Mouse (Mus musculus) thymus, adult 18-20 months (tissue): ENCODE data around the gene Snrnp25.

Experiments used
- DNase-seq, 2 experiments: peaks; one replicate each; pipeline ENCODE4 v3.0.0; 2022; ENCODE audit warnings: mixed read lengths in 2 of 2

The Snrnp25 gene

DNA sequence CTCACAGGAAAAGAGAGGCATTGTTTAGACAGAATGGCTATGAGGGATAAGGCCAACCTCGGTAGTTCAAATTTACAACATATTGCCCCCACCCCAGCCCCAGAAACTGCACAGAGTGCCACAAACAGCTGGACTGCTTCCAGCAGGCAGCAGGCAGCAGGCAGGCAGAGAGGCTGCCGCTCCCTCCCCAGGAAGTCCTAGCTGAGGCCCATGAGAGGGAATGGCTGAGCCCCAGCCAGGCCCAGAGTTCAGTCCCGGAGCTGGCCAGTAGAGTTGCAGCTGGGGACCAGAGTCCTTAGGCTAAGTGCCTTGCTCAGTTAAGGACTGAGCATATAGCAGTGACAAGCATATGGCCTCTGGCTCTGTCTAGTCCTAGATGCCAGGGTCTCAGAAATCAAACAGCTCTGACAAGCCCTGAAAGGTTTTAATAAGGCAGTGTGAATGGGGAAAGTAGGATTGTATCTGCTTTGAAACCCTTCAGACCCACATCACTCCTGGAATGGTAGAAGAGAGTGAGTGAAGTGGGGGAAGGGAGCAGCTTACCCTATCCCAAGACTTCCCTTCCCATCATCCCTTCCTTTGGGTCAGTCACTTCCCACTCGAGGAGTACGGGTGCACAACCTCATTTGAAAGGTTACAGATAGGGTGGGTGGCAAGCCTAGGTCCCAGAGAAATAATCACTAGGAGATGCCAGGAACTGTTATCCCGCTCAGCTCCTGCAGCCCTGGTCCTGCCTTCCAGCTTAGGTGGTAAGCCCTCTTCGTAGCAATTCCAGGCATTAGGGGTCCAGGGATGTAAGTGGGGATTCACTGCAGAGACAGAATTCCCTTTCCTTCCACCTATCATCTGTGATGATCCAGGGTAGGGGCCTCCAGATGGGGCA, 20.2 kb downstream of the Snrnp25 start:
- no peak for DNase-seq

DNA sequence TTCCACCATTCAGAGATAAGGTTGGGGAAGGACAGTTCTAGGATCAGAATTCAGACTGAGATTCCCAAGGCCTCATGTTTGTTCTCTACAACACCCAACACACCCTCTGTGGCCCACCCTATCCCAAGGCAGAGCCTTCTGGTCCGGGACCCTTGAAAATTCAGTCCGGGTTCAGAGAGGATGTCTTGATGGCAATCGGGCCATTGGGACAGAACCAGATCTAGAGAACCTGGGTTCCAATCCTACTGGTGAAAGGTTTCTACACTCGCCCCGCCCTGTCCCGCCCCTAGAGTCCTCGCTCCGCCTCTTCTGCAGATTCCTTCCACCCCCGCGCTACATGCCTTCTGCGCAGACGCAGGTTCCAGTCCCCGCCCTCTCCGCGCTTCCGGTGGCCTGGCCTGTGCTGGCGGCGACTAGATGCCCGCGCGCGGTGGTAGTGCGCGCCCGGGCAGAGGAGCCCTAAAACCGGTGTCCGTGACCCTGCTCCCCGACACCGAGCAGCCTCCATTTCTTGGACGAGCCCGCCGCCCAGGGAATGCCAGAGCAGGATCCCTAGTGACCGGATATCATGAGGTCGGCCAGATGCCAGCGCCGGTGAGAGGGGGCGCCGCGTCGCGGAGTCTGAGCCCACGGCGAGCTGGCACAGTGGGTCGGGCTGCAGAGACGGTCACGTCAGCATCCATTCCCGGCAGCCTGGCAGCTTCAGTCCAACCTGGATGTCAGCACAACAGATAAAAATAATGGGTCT, 21.1 kb downstream of the Snrnp25 start, which contains the start of gene Mpg:
Gene Mpg (plus strand): TSS at position 382 of the 748 bp plus-strand sequence.
- peak; percentile 76 to 78 for DNase-seq

DNA sequence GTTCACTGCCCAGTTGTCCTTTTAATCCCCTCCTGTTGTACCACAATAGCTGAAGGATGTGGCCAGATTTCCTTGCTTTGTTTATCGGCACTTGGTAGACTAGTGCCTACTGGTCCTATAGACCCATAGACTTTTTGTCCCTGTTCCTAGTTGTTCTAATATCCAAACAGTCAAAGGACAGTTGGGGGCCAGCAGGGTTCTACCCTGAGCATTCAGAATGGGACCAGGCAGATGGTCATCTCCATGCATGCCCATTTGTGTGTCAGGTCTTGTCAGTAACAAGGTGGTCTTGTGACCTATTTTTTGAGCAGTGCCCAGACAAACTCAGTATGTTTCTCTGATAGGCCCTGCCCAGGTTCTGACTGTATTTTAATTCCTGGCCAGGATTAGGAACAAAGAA, 21.8 kb downstream of the Snrnp25 start:
- DNase-seq, result no peak

DNA sequence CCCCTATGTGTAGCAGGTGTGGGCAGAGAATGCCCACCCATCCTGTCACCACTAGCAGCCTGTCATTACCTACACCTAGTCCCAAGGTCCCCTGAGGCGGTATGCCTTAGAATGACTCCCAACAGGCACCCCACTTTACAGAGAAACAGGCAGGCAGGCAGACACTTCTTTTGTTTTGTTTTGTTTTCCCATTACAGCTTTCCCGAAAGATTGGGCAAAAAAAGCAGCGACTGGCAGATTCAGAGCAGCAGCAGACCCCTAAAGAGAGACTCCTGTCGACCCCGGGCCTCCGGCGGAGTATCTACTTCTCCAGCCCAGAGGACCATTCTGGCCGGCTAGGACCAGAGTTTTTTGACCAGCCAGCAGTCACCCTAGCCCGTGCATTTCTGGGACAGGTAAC, 22.3 kb downstream of the Snrnp25 start:
- DNase-seq, result no peak

DNA sequence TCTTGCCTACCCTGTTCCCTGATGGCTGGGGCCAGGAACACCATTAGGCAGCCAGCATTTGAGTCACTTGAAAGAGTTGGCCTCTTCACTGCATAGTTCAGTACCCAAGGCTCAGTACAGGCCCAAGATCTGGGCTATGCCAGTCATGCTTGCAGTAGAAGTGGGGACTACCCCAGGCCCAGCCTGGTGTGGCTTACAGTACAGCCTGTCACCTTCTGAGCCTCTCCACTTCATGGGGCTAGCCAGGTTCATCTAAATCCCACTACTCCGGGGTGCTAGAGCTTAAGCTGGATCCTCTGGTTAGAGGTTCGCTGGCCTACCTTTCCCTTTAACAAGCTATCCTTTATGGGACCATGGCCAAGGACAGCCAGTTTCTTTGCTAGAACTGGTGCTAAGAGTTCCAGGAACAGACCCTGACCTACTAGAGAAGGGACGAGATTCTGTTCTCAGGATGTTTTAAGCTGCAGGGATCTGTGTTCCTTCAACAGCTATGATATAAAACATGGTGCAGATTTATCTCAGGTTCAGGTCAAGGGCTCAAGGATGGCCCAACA, 23.2 kb downstream of the Snrnp25 start:
- DNase-seq, result no peak

DNA sequence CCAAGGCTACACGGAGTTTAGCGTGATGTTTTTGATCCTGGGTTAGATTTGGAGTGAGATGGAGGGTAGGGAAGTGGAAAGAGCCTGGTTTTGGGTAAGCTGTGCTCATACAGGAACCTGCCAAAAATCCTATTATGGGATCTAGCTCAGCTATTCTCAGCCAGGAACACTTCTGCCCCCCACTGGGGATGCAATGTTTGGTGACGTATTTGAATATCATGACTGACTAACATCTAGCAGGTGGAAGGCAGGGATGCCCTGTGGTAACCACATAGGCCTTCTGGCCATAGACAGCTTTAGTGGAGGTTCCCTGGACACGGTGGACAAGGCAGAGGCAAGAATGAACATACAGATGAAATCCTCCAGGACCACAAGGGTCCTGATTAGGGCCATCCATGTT, 25.0 kb downstream of the Snrnp25 start:
- DNase-seq, result no peak

DNA sequence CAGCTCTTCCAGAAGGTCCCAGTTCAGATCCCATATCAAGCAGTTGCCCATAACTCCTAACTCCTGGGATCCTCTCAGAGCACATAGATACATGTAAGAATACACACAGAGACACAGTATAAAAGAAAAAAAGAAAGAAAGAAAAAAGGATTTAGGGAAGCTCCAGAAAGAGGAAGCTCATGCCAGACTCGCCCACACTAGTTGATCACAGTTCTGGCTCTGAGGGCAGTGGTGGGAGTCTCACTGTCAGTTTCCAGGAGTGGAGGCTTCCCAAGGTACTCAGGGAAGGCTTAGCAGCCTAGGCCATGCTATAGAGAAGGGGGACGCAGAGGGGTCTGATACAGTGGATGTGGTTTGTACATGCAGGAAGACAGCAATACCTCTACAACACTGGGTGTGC, 25.9 kb downstream of the Snrnp25 start:
- DNase-seq, result no peak

DNA sequence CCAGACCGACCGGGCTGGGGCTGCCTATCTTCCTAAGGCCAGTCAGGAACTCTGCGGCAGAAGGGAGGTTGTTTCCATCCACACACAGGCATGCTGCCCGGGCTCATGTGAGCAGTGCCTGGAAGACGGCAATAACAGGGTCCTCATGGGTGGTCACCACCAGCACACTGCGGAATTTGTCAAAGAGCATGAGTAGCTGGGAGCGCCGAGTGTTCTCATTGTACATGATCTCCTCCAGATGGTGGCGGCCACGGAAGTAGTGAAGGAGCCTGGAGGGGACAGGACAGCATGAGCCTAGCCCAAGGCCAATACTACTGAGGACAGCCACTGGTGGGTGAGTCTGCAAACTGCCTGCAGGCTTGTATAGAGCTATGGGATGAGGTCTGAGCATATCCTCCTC, 27.6 kb downstream of the Snrnp25 start:
- DNase-seq, result no peak

DNA sequence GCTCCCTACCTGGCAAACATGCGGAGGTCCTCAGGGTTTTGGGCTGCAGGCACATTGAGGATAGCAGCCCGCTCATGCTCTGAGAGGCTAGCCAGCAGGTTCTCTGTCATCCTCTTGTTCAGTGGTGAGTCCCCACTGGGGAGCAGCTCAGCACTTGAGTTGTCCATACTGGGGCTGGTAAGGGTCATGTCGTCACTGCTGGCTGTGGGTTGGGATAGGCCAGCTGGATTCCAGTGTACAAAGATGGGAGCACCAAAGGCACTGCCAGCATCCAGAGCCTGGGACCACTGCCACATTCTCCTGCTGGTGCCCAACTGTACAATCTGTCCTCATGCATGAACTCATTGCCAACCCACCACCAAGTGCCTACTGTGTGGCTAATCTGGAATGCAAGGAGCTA, 28.7 kb downstream of the Snrnp25 start:
- no peak for DNase-seq

DNA sequence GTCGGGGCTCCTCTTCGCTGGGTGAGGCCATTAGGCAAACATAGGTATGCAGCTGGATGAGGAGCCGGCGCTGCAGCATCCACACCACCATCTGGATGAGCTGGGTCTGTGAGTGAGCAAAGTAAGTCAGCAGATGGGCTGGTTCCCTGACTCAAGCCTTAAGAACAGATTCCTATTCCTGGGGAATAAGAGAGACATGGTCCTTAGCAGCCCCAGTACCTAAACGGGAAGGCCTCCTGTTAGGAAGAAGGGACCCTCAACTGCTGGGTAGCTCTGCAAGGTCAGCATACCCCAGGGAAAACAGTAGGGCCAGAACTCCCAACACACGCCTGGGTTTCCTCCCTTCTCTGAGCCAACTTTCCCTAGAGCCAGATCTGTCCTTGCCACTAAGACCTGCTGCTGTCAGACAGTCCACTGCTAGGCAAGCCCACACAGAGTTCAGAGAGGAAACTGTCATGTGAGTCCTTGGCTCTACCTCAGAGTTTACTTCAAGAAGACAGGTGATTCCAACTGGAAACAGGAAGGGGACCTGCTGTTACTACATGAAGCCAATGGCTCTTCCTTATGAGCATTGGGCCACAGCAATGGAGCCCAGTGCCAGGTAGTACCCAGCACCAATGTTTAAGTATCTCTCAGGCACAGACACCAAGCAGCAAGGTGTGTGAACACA, 29.7 kb downstream of the Snrnp25 start:
- no peak for DNase-seq

DNA sequence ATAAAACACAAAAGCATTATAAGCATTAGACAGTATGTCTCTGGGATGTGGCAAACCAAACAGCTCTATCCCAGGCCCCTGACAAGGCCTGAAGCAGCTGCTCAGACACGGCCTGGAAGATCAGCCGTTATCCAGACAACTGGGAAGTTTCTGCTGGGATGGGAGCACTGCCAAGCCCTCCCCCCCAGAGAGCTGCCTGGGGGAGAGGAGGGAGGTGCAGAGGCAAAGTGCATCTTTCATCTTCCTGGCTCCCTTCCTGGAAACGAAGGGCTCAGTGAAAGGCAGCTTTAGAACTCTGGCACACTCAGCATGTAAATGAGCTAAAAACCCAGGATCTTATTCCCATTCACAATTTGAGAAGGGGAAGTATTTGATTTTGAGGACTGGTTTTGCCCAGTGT, 30.4 kb downstream of the Snrnp25 start:
- DNase-seq, result no peak

DNA sequence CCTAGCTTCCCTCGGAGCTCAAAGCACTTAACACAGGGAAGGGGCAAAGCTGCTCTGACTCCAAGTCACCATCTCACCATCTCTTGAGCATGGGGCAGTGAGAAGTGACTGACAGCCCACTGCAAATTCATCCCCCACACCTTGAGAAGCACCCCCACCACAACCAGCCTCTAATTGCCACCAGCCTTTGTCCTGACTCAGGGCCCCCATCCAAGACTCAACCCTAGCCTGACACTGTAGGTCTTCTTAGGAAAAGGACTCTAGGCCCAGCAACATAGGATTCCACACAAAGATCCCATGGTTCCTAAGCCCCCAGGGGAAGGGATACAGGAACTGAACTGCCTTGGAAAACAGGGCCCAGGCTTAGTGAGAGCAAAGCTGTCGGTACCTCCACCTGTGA, 30.9 kb downstream of the Snrnp25 start:
- DNase-seq, result no peak

DNA sequence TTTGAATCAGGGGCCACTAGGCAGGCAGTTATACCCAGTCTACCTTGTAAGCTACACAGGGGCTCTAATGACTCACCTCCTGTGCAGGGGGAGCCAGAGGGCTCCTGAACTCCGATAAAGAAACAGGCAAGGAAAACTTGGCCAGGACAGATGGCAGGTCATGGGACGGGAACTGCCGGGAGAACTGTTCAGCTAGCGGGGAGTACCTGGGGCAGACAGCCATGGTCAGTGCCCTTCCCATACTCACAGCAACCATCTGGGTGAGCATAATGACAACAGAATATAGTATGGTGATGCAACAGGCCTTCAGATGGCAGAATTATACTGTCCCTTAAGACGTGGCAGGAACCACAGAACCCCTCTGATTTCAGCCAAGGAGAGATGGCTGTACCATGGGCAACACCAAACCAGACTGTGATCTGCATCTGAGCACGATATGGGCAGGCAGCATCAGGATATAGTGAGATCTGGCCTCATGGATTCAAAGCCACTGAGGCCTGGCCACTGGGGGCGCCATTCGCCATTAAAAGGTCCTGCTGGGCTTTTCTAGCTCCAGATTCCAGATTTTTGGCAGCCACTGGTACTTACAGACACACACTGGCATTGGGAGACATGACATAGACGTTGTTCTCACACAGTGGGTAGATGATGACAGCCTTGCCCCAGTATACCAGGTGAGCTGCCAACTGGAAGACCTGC, 31.6 kb downstream of the Snrnp25 start:
- no peak for DNase-seq

DNA sequence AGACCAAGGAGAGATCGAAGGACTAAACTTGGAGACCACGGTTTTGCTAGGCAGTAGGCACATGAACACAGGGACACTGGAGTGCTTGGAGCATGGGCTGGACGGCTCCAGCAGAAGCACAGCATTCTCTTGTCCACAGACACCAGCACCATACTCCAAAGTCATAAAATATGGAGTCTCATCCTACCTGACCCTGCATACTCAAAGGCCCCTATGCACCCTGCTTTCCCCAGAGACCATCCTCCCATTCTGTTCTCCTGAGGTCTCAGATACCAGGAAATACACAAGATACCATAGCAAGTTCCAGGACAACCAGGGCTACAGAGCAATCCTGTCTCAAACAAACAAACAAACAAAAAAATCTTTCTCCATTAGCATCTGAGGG, 32.2 kb downstream of the Snrnp25 start:
- DNase-seq, result no peak

DNA sequence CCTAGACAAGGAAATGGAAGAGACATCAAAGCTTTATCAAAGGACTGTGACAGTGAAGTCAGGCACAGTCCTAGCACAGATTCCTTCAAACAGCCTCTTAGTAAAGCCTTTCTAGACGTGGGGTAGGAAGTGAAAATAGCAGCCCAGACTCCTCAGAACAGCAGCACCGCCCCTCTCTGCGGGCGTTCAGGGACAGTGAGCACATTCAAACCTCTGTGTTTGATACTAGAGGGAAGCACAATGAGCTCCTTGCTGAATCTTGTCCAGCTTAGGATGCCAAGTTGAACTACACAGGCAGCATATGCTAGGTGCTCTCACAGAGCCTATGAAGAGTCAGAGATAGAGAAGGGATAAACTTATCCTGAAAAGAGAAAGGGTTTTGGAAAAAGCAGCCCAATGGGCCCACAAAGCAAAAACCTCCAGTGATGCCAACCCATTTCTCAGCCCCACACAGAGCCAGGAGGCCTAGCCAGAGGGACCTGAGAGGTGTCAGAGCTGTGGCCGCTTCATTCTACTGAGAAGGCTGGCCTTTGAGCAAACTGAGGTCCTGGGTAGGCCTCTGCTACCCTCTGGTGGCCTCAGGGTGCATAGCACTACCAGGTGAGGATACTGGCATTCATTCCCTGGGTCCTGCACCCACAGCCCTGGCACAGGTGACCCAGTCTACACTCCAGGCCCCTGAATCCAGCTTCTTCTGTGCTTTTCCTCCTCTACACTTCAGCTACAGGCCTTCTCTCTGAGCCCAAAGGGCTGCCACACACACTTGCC, 33.1 kb downstream of the Snrnp25 start:
- DNase-seq, result peak; percentile 40 to 46

DNA sequence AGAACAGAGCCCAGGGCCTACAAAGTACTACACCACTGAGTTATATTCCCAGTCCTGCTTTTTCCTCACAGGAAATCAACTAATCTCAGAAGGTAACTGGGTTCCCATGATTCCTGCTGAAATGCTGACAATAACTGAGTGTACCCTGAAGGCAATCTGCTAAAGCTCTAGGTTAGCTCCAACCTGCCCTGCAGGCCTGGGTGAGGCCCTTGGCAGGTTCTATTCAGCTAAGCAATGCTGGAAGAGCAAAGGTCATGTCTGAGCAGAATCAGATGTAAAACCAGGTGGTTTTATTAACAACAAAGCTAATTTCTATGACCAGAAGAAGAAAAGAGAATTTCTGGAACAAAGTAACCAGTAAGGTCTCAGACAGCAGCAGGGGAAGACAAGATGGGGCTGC, 36.2 kb downstream of the Snrnp25 start:
- DNase-seq, result no peak

DNA sequence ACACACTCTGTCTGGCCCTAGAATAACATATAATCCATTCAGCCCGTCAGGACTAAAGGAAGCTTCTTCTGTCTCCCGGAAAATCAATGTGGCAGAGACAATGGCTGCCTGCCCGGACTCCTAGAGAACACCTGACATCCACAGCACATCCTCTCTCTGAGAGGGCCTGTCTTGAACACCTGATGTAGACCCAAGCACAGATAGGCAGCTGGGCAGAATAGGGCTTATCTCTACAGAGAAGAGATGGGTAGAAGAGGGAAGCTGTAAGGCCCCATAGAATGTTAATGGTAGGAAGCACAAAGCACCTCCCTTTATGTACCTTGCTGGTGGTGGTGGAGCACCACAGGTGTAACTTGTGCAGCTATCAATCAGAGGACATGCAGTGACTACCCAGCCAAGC, 37.0 kb downstream of the Snrnp25 start:
- no peak for DNase-seq

DNA sequence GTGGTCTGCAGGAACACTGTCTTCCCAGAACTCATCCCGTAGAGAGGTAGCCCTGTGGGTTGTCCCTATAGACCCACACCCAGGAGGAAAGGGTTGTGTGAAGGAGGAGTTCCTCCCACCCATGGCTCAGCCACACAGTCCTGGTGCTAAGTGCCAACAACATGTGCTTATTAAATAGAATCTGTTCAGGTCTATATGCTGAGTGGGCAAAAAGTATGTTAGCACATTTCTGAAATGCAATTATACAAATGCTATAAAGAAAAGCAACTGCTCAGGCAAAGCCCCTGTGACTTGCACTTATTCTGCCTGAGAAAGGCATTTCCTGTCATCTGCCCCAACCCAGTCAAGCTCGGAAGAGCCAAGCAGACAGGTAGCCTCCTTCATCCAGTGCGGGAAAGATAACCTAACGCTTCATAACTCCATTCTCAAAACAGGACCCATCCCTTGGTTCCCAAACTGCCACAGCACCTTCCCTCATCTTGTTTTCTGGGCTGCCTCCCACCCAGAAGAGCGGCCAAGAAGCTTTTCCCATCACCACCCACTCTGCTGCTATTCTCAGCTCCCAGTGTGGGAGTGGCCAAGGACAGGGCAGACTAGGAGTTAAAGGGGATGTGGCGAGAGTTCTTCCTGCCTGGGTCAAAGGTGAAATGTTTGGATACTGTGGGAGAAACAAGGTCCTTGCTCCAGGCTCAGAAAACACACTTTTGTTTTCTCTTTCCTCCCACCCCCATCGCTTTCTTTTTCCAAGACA, 38.2 kb downstream of the Snrnp25 start:
- DNase-seq, result no peak

DNA sequence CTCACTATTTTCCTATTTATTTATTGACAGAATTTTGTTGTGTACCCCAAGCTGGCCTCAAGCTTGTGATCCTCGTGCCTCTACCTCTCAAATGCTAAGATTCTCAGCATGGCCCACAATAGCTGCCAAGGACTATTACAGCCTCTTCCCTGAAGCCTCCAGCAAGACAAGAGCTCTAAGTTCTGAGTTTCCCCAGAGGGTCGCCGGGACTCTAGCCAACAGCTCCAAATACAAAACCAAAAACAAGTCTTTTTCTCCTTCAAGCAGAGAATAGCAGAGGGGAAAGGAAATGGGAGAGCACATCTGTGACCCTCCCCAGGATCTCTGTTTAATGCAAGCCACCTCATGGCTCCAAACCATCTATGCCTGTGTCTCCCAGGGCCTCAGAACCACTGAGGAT, 38.8 kb downstream of the Snrnp25 start:
- no peak for DNase-seq

DNA sequence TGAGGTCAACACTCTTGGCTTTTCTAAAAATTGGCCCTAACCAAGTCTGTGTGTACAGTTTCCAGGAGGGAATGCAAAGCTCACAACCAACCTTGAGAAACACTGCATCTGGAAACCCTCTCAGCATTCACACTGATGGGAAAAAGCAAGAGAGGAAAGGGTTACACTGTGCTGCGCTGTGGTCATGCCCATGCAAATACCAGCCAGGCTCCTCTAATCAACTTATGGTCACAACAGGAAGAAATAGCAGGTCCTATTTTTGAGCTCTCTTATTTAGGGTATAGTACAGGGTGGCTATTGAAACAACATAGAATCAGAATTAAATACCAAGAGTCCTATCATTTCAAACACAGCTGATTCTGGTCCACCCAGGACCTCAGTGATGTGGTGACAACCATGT, 39.4 kb downstream of the Snrnp25 start:
- DNase-seq, result no peak

DNA sequence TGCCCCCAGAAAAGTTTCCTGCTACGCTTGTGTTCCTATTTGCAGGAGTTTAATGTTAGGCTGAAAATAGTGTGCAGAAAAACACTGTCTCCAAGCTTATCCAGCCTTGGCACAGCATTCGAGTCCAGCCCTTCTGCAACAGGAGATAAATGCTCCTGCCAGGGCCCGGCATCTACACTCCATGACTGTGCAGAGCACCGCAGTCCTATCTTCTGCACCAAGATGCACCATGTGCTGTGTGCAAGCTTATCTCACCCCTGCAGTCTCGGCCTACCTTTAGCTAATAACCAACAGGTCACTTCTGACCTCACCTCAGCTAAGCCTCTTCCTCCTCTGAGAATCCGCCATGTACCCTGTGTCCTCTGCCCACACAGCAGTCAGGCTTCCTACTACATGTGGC, 40.4 kb downstream of the Snrnp25 start:
- no peak for DNase-seq
